Mouse (Mus musculus) lung, postnatal 0 days (tissue): ENCODE data around the gene Anapc11.

Source experiments
- CTCF ChIP-seq: IDR thresholded peaks from 2 replicates; pipeline ENCODE4 v1.5.1; 2016; ENCODE audit warnings: antibody characterized with exemption, mild to moderate bottlenecking
- EP300 ChIP-seq: IDR thresholded peaks from 2 replicates; pipeline ENCODE4 v1.6.1; 2016; ENCODE audit warnings: antibody characterized with exemption, mild to moderate bottlenecking, control low read depth

GRCm38 (mm10) chr11:120581490-120582267, 16.5 kb upstream of the Anapc11 start, which contains the start of gene Arhgdia:
- TF ChIP-seq CTCF (peak; percentile 66), EP300 (no peak)
